Mouse (Mus musculus): ENCODE data around the gene Gnaq.
A peak's percentile ranks its signal among the peaks of the same experiment; 100 is the strongest.
"Not testable (repeated sequence)": the region's sequence is repeated elsewhere in the genome, so short reads cannot be mapped to it uniquely, and the experiment has no call there.

Gnaq gene

GRCm38 (mm10) chr19:16147446-16147845, 14.8 kb downstream of the Gnaq start:
- DNase-seq (ENCODE audit: low read depth) = peak; percentile 62

GRCm38 (mm10) chr19:16149094-16149493, 16.5 kb downstream of the Gnaq start:
- DNase-seq (ENCODE audit: low read depth) = no peak

- DNase-seq (ENCODE audit: low read depth) = no peak
These were observed 17.7 kb downstream of the Gnaq start for GRCm38 (mm10) chr19:16150328-16150727.

GRCm38 (mm10) chr19:16153851-16154250, 21.2 kb downstream of the Gnaq start:
- DNase-seq (ENCODE audit: low read depth) = no peak

- no peak for DNase-seq (ENCODE audit: low read depth)
These were observed 21.8 kb downstream of the Gnaq start for GRCm38 (mm10) chr19:16154480-16154879.

- no peak for DNase-seq (ENCODE audit: low read depth)
These were observed 24.5 kb downstream of the Gnaq start for GRCm38 (mm10) chr19:16157120-16157519.

GRCm38 (mm10) chr19:16160759-16161158, 28.1 kb downstream of the Gnaq start:
- peak; percentile 32 for DNase-seq (ENCODE audit: low read depth)

- DNase-seq (ENCODE audit: low read depth) = no peak
These were observed 28.6 kb downstream of the Gnaq start for GRCm38 (mm10) chr19:16161222-16161621.

GRCm38 (mm10) chr19:16164396-16164795, 31.8 kb downstream of the Gnaq start:
- DNase-seq (ENCODE audit: low read depth) = not testable (repeated sequence)

GRCm38 (mm10) chr19:16167185-16167584, 34.6 kb downstream of the Gnaq start:
- DNase-seq (ENCODE audit: low read depth) = no peak

- peak; percentile 19 for DNase-seq (ENCODE audit: low read depth)
These were observed 35.6 kb downstream of the Gnaq start for GRCm38 (mm10) chr19:16168192-16168591.

- DNase-seq (ENCODE audit: low read depth) = peak; percentile 92
These were observed 36.1 kb downstream of the Gnaq start for GRCm38 (mm10) chr19:16168653-16169198.

GRCm38 (mm10) chr19:16170724-16171123, 38.1 kb downstream of the Gnaq start:
- peak; percentile 50 for DNase-seq (ENCODE audit: low read depth)

GRCm38 (mm10) chr19:16173721-16174120, 41.1 kb downstream of the Gnaq start:
- DNase-seq (ENCODE audit: low read depth) = no peak

- DNase-seq (ENCODE audit: low read depth) = no peak
These were observed 43.8 kb downstream of the Gnaq start for GRCm38 (mm10) chr19:16176426-16176825.

- no peak for DNase-seq (ENCODE audit: low read depth)
These were observed 44.6 kb downstream of the Gnaq start for GRCm38 (mm10) chr19:16177139-16177727.

GRCm38 (mm10) chr19:16181258-16181657, 48.6 kb downstream of the Gnaq start:
- no peak for DNase-seq (ENCODE audit: low read depth)

- DNase-seq (ENCODE audit: low read depth) = no peak
These were observed 49.3 kb downstream of the Gnaq start for GRCm38 (mm10) chr19:16181852-16182475.

- DNase-seq (ENCODE audit: low read depth) = no peak
These were observed 51.1 kb downstream of the Gnaq start for GRCm38 (mm10) chr19:16183592-16184365.

- DNase-seq (ENCODE audit: low read depth) = no peak
These were observed 54.4 kb downstream of the Gnaq start for GRCm38 (mm10) chr19:16186984-16187383.

GRCm38 (mm10) chr19:16187952-16188351, 55.3 kb downstream of the Gnaq start:
- DNase-seq (ENCODE audit: low read depth) = no peak

- no peak for DNase-seq (ENCODE audit: low read depth)
These were observed 56.6 kb downstream of the Gnaq start for GRCm38 (mm10) chr19:16189066-16189765.
